Mouse (Mus musculus) liver, adult (tissue): Measurements from ENCODE around the gene Galnt4.

ENCODE experiments used
- GATA4 ChIP-seq: IDR thresholded peaks from 2 replicates; pipeline ENCODE4 v1.6.1; 2014; ENCODE audit warnings: mild to moderate bottlenecking, low read length; ENCODE audit not compliant: insufficient replicate concordance

The Galnt4 gene

DNA sequence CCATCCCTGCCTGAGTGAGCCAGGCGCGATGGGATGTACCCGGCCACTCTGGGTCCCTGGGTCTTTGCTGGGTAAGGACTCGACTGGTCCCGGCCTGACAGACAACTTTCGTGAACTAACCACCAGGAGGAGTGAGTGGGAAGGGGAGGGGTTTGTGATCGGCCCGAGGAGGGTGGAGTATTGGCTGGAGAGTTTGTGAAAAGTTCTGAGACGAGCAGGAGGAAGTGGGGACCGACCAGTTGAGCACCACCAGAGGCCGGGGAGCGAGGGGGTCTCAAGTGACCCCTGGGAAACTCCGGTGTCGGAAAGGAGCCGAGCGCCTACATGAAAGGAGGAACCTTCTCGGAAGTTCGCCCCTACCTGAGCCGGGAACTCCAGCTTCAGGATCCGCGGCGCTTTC is at the start of gene Galnt4:
TSS of gene Galnt4 (plus strand) at position 196 of the 400 bp plus-strand sequence.
- no peak for TF ChIP-seq GATA4

DNA sequence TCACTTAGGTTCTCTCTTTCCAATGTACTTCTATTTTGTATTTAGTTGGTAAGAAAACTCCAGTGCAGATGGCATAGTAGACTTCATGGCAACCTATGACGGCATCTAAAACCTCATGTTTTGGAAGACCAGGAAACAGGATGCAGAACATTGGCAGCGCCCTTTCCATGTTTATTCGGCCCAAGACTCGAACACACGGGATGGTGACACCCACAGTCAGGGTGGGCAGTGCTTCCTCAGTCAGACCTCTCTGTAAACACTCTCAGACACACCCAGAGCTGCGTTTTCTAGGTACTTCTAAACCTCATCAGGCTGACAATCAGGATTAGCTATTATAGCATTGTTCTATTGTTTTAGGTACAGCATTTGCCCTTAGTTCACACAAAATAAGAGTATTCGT is 47.4 kb upstream of the Galnt4 start:
- no peak for TF ChIP-seq GATA4

DNA sequence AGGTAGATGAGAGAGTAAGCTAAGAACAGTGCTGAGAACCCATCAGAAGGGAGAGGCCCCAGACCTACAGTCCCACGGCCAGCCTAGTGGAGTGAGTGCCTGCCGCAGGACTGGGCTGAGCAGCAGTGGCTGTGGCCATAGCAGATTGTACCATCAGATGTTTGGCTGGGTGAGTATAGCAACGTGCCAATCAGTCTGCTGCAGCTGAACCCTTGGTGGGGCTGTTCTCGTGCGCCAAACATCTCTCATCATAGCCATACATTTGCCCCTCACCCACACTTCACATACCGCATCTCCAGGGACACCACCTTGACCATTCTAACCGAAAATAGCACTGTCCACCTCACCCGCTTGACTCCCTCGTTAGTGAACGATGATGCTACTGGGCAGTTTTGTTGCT is 46.5 kb upstream of the Galnt4 start:
- TF ChIP-seq GATA4: no peak

DNA sequence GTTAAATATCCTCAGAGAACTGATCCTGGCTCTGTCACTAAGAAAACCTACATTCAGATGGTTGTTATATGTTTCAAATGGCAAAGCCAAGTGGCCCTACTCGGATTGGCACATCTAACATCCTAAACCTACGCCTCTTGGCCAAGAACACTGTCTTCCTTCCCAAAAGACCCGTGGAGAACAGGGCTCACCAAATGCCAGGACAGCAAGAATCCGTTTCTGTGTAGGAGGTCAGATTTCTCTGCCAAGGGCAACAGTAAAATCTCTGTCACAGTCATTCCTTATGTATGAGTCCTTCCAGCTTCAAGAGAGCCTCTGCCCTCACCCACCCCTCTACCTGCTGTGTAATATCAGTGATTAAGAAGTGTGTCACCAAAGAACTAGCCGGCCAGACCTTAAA is 45.4 kb upstream of the Galnt4 start:
- TF ChIP-seq GATA4: no peak

DNA sequence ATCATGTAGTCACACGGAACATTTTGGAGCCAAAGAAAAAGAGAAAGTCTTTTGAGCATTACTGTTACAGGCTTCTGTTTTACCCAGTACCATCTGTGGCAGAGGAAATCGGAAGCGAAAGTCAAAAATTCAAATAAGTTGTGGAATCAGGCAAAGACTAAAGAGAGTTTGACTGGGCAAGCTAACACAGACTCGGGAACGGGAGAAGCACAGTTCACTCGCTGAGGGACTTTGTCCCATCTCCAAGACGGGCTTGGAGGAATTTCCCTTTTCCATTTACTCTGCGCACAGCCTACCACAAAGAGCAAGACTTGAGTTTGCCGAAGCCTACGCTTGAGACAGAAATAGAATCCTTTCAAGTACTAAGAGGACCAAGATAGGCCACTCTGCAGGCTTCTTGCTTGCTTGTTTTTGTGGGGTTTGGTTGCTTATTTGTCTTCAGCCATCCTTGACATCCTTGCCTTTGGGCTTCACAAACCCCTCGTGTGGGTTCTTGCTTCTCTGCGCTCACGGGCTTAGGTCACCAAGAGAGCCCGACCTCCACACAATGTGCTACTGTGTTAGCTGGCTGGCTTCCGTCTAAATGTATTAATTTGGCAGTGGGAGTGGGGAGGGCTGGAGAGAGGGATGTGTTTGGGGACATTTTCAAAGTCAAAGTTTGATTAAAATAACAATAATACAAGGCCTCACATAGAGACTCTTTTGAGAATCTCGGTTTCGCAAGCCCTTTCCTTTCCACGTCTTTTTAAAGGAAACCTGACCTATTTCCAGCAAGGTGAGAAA is 31.7 kb upstream of the Galnt4 start:
- TF ChIP-seq GATA4: no peak

DNA sequence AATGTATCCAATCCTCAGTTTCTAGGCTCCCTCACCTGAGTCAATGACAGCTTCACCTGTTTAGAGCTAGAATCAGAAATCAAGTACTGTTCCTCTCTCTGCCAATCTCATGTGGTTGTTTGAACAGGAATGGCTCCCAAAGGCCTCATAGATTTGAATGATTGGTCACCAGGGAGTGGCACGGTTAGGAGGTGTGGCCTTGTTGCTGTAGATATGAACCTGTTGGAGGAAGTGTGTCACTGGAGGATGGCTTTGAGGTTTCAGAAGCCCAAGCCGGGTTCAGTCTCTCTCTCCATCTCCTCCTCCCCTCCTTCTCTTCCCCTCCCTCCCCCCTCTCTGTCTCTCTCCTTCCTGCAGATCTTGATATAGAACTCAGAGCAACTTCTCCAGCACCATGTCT is 29.3 kb upstream of the Galnt4 start:
- TF ChIP-seq GATA4: no peak

DNA sequence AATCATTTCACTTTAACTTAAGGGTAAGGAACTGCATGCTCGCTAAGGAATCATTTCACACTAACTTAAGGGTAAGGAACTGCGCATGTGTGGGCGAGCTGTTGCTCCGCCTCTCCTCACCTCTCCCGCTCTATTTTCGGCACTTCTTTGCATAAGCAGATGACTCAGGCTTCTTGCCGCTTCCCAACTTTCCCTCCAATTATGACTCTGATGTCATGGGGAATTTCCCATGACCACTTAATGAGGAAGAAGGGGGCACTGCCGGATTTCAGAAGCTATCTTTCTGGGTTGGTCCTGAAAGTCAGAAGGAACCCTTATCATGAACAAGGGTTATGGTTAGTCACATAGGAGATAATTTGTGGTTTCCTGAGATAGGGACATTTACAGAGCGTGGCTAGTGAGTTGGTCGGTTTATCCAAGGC is 26.4 kb upstream of the Galnt4 start:
- TF ChIP-seq GATA4: no peak

DNA sequence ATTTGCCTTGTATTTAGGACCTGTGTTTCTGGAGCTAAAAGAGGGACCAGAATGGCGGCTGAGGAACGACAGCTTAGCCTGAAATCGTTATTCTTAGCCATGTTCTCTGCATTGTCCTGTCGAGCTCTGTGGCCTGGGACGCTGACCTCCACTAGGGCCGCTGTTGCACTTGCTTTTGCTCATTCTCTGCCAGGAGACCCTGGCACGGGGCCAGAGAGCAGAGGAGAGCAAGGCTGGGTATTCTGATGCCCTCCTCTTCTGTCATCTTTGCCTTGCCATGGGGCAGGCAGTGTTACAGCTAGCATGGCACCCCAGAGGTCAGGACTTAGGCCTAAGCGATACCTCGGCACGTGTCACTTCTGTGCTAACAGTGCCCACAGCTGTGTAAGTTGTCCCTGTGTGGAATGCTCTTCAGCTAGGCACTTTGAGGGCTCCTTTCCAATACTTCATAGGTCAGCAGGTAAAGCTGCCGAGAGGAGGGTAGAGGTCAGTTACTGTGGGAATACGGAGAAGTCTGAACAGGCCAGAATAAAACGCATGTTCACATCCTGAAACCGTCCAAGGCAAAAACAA is 24.4 kb upstream of the Galnt4 start:
- TF ChIP-seq GATA4: no peak

DNA sequence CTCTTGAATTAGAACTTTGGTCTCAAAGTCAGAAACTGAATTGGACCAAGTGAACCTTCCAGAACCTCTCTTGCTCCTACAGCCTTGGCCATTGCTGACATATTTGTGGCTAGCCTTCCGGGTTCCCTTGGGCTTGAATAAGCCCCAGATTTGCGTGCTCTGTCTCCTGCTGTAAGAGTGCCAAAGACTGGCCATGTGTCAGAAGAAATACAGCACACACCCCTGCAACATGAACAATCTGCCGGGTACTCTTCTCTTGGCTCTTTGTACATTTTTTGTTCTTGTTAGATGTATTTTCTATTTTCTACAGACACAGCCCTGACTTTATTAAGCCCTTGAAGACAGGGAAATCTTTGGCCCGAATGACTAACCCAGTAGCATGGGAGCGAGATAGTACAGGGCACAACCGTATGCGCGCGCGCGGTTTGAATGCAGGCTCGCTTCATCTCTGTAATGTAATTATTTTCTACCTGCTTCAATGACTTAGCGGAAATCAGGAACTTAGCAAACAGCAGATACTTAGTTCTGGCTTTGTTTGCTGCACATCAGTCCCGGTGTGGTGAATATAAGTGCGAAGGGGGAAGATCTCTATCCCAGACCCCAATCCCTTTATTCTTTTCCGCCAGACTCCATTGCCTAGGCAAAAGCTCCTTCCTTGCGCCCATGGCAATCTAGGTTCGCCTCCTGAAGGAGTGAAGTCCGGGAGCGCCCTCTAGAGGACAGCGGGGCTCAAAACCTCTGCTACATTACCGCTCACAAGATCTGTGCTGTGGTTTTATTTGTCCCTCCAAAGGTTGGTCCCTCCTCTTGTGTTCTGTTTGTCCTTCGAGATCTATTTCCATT is 23.3 kb upstream of the Galnt4 start:
- TF ChIP-seq GATA4: no peak

DNA sequence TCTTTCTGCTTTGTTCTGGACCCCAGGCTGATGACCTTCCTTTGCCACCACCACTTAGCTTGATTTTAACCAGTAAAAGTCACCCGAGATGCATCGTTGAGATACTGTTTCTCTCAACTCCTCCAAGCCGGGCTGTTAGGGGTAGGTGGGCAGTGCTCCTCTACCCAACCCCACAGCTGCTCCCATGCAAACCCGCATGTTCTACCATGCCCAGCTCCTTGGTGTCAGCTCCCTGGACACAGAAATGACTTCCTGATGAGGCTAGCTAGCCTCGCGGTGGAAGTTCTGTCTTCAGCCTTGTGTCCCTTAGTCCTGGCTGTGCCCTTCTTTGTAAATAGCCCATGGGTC is 22.7 kb upstream of the Galnt4 start:
- no peak for TF ChIP-seq GATA4

DNA sequence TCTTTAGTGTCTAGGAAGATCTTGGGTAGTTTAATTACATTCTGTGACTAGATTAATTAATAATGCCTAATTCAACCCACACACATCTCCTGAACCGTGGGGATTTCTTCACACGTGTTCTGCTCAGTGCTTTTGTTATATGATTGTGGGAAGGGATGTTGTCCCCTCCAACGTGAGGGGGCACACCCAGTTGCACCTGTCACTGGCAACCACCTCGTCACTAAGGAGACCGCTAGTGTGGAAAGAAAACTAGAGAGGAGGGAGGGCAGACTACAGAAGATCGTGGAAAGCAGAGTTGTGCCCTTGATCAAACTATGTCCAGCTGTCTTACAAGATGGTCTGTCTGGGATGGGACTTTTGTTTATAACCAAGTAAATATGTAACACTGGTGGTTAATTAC is 21.9 kb upstream of the Galnt4 start:
- TF ChIP-seq GATA4: no peak

DNA sequence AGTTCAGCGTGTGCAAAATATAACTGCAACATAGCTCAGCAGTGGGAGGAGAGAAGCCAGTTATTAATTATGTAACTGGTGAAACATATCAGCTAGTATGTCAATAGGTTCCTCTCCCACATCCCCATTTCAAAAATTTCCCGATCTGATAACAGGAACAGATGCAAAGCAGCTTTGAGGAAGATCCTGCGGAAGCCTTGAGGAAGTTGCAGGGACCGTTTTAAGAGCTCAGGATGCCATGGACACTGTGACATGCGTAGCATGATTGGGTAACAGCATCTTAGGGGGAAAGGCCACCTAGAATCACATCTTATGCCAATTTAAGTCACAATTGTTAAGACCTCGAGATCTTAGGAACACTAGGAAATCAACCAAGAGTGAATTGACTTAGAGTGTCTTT is 18.1 kb upstream of the Galnt4 start:
- TF ChIP-seq GATA4: no peak

DNA sequence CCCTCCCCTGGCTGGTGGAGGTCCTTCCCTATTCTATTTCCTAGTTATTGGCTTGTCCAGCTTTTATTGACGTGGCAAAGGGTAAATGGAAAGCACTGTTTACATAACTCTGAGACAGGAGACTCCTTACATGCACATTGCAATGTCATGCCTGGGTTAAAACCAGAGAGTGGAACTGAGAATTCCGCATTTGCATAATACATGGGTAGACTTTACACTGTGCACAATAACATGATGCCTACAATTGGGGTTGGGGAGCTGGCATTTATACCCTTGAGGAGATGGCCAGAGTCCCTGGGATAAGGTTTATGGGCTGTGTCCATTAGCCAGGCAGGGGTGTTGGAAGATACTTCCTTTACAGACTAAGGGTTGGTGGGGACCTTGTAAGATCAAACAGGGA is 14.6 kb upstream of the Galnt4 start:
- TF ChIP-seq GATA4: no peak

DNA sequence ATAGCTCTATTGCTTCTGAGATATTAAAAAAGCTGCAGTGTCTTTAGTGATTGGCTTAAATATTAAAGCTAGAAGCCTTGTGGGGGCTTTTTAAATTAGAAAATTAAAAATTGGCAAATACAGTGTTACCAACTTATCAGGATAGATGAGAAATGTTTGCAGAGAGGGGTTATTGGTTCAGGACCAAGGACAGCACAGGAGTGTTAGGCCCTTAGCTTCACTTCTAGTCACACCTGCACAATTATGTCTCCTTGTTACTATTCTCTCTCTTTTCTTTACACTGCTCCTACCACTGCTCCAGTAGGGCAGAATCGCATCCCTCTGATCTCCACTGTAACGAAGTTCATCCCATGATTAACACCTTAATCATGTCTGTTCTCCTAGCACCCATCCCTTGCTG is 12.8 kb upstream of the Galnt4 start:
- TF ChIP-seq GATA4: no peak

DNA sequence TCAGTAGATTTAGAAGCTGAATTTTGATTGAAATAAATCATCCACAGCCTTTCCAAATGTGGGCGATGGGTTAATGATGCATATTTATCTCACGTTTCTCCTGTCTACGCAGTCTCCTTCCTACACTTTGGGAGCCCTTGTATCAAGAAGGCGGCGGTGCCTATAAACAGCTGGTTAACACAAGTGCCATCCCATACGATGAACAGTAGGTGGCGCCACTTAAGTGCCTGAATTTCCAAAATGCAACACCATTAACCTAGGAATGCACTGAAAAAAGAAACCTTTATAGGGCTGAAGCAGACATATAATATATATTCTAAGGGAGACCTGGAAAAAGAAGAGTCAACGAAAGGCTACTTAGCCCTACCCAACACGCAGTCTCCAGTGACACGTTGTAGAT is 10.6 kb upstream of the Galnt4 start:
- TF ChIP-seq GATA4: no peak

DNA sequence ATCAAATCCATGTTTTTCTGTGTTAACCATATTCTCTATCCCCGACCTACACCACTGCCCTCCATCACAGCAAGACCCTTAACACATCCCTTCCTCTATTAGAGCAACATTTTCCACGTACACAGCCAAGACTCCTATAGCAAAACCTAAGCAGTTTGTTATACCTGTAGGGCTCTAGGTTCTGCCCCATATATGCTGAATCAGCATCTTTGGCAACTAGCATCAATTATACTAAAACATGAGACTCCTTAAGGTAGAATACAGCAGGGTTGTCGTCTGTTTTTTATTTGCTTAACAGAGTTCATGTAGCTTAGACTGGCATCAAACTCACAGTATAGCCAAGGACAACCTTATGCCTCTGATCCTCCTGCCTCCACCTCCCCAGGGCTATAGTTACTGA is 2.4 kb upstream of the Galnt4 start:
- no peak for TF ChIP-seq GATA4
